Mouse (Mus musculus) embryonic fibroblast, embryonic 13.5 days (primary cell): ENCODE results near the gene Oas1c.

Source experiments
- CTCF ChIP-seq: IDR thresholded peaks from 2 replicates; pipeline ENCODE4 v1.5.1; 2011; ENCODE audit warnings: mild to moderate bottlenecking, control low read depth, low read length, moderate library complexity, borderline replicate concordance; ENCODE audit not compliant: insufficient read depth
- POLR2A ChIP-seq: IDR thresholded peaks from 2 replicates; pipeline ENCODE4 v1.6.1; 2011; ENCODE audit warnings: low read depth, mild to moderate bottlenecking, control low read depth, low read length, moderate library complexity

GRCm38 (mm10) chr5:120781646-120782045 lies 30.7 kb downstream of the Oas1c start:
- TF ChIP-seq CTCF (no peak), POLR2A (no peak)
